Mouse (Mus musculus): ENCODE data around the gene Hhat.
A peak's percentile ranks its signal among the peaks of the same experiment; 100 is the strongest.

Hhat gene

GRCm38 (mm10) chr1:192487571-192487970 is 283.5 kb downstream of the Hhat start:
- no peak for DNase-seq (ENCODE audit: low read depth)

- no peak for DNase-seq (ENCODE audit: low read depth)
Measured at GRCm38 (mm10) chr1:192485030-192485429, 286.0 kb downstream of the Hhat start.

GRCm38 (mm10) chr1:192481446-192481845 is 289.6 kb downstream of the Hhat start:
- DNase-seq (ENCODE audit: low read depth), result no peak

- no peak for DNase-seq (ENCODE audit: low read depth)
Measured at GRCm38 (mm10) chr1:192480072-192480784, 290.8 kb downstream of the Hhat start.

GRCm38 (mm10) chr1:192478176-192478575 is 292.8 kb downstream of the Hhat start:
- no peak for DNase-seq (ENCODE audit: low read depth)

- DNase-seq (ENCODE audit: low read depth), result peak; percentile 56
Measured at GRCm38 (mm10) chr1:192477556-192477955, 293.5 kb downstream of the Hhat start.

GRCm38 (mm10) chr1:192476704-192477103 is 294.3 kb downstream of the Hhat start:
- DNase-seq (ENCODE audit: low read depth), result no peak

GRCm38 (mm10) chr1:192473134-192473533 is 297.9 kb downstream of the Hhat start:
- no peak for DNase-seq (ENCODE audit: low read depth)

GRCm38 (mm10) chr1:192472366-192472765 is 298.7 kb downstream of the Hhat start:
- peak; percentile 75 for DNase-seq (ENCODE audit: low read depth)

- DNase-seq (ENCODE audit: low read depth), result no peak
Measured at GRCm38 (mm10) chr1:192463732-192464131, 307.3 kb downstream of the Hhat start.

- DNase-seq (ENCODE audit: low read depth), result peak; percentile 63
Measured at GRCm38 (mm10) chr1:192457526-192458206, 313.4 kb downstream of the Hhat start.

- DNase-seq (ENCODE audit: low read depth), result no peak
Measured at GRCm38 (mm10) chr1:192457037-192457436, 314.0 kb downstream of the Hhat start.

GRCm38 (mm10) chr1:192454981-192455380 is 316.0 kb downstream of the Hhat start:
- DNase-seq (ENCODE audit: low read depth), result no peak

- peak; percentile 61 for DNase-seq (ENCODE audit: low read depth)
Measured at GRCm38 (mm10) chr1:192454501-192454900, 316.5 kb downstream of the Hhat start.

GRCm38 (mm10) chr1:192451722-192452121 is 319.3 kb downstream of the Hhat start:
- DNase-seq (ENCODE audit: low read depth), result no peak

GRCm38 (mm10) chr1:192450425-192450824 is 320.6 kb downstream of the Hhat start:
- no peak for DNase-seq (ENCODE audit: low read depth)

- peak; percentile 59 for DNase-seq (ENCODE audit: low read depth)
Measured at GRCm38 (mm10) chr1:192449572-192450351, 321.3 kb downstream of the Hhat start.

GRCm38 (mm10) chr1:192448512-192448911 is 322.5 kb downstream of the Hhat start:
- DNase-seq (ENCODE audit: low read depth), result no peak

- DNase-seq (ENCODE audit: low read depth), result no peak
Measured at GRCm38 (mm10) chr1:192447666-192448065, 323.4 kb downstream of the Hhat start.
